Mouse (Mus musculus) spleen, adult 2 months (tissue): ENCODE data around the gene Pafah1b1.

Experiments used
- CTCF ChIP-seq: fragments of 200-500 bp; IDR thresholded peaks from 2 replicates; pipeline ENCODE4 v1.5.1; 2011; ENCODE audit warnings: mild to moderate bottlenecking, inconsistent platforms; ENCODE audit not compliant: insufficient read depth, insufficient read length, insufficient replicate concordance; ENCODE audit errors: extremely low read depth
- POLR2A ChIP-seq: fragments of 200-500 bp; IDR thresholded peaks from 2 replicates; pipeline ENCODE4 v1.6.1; 2011; ENCODE audit warnings: low read depth, low read length, inconsistent platforms

- no peak for TF ChIP-seq CTCF
- TF ChIP-seq POLR2A = no peak
These were observed 54.3 kb downstream of the Pafah1b1 start for GRCm38 (mm10) chr11:74670151-74670550.
